Mouse (Mus musculus): Measurements from ENCODE around the gene Ngrn.

The Ngrn gene

DNA sequence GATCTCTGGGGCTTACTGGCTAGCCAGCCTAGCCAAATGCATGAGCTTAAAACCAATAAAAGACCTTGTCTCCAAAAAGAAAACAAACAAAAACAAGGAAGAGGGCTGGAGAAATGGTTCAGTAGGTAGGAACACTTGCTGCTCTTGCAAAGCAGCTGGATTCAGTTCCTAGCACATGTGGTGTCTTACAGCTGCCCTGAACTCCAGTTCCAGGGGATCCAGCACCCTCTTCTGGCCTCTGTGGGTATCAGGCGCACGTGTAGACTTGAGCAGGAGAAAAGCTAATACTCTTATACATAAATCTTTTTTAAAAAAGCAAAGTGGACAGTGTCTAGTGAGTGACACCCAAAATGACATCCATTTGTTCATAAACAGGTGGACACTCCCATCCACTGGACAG, 40.5 kb downstream of the Ngrn start:
- in situ Hi-C loops (cut with MboI; ENCODE audit: low sequenced_read_pairs) = no loop called here

DNA sequence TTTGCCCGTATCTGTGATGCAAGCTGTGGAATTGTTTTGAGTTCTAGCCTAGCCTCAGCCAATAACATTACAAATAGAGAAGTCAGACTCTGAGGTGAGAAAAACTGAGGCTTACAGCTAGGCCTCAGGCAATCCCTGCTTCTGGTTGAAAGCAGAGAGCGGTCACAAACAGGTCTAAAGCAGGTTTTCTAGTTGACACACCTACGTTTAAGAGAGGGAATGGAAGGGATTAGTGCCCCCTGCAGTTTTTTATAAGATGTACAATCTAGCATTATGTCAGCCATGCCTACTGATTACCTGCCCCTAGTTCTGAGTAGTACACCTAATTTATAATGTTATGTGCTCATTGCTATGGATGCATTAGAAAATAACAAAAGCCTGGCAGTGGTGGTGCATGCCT, 46.8 kb downstream of the Ngrn start:
- in situ Hi-C loops (cut with MboI; ENCODE audit: low sequenced_read_pairs) = no loop called here

DNA sequence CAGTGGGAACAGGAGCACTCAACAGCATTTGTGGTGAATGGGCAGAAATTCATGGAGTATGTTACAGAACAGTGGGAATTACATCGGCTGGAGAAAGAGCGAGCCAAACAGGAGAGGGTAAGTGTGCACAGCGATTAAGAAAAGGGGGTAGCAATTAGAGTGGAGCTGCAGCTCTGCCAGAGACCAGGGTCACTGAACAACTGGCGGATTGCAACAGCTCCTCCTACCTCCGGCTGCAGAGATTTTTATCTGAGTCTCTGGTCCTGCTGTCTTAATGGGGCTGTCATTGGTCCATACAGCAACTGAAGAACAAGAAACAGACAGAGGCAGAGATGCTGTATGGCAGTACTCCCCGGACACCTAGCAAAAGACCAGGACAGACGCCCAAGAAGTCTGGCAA, 49.8 kb downstream of the Ngrn start:
- in situ Hi-C loops (cut with MboI; ENCODE audit: low sequenced_read_pairs) = no loop called here

Data from CH12F3 (cell line).